Mouse (Mus musculus) heart, postnatal 0 days (tissue): ENCODE measurements around the gene Fcgbp. TPM values are rescaled to one million over a fixed set of nuclear protein-coding genes. Genes with fewer than 3 reads are reported as not detected.
A peak's percentile ranks its signal among the peaks of the same experiment; 100 is the strongest.
"Not testable (repeated sequence)": the region's sequence is repeated elsewhere in the genome, so short reads cannot be mapped to it uniquely, and the experiment has no call there.

ENCODE experiments used
- ATAC-seq: fragments of 200-750 bp; cut with Nextera tagmentation; 2 replicates; pipeline ENCODE4 v1.8.0; 2017; ENCODE audit warnings: low read depth, moderate number of reproducible peaks, moderate library complexity; ENCODE audit not compliant: insufficient read depth
- DNase-seq: peaks from one replicate; pipeline ENCODE4 v3.0.0-alpha.2; 2016; ENCODE audit warnings: low spot score
- H3K27ac ChIP-seq: fragments of 300-500 bp; sonication (generic); 2 replicates; pipeline ENCODE4 v1.5.1; 2014; ENCODE audit warnings: low read depth, mild to moderate bottlenecking
- H3K27me3 ChIP-seq: fragments of 300-500 bp; sonication (generic); 2 replicates; pipeline ENCODE4 v1.6.1; 2014; ENCODE audit warnings: low read length, mixed read lengths; ENCODE audit not compliant: control insufficient read depth, insufficient read depth
- H3K36me3 ChIP-seq: fragments of 300-500 bp; sonication (generic); replicated peaks from 2 replicates; pipeline ENCODE4 v1.6.1; 2014; ENCODE audit warnings: low read length, mixed read lengths; ENCODE audit not compliant: control insufficient read depth, insufficient read depth
- H3K4me1 ChIP-seq: fragments of 300-500 bp; sonication (generic); 2 replicates; pipeline ENCODE4 v1.6.1; 2014; ENCODE audit warnings: antibody characterized with exemption; ENCODE audit not compliant: control insufficient read depth, insufficient read depth
- H3K4me2 ChIP-seq: fragments of 300-500 bp; sonication (generic); 2 replicates; pipeline ENCODE4 v1.6.1; 2014; ENCODE audit warnings: low read depth, mild to moderate bottlenecking, low read length, moderate library complexity
- H3K4me3 ChIP-seq: fragments of 300-500 bp; sonication (generic); 2 replicates; pipeline ENCODE4 v1.5.1; 2014; ENCODE audit warnings: low read depth, low read length
- H3K9ac ChIP-seq: fragments of 300-500 bp; sonication (generic); replicated peaks from 2 replicates; pipeline ENCODE4 v1.6.1; 2014; ENCODE audit warnings: low read depth, low read length, mixed read lengths
- H3K9me3 ChIP-seq: fragments of 300-500 bp; sonication (generic); replicated peaks from 2 replicates; pipeline ENCODE4 v1.6.1; 2016; ENCODE audit warnings: low read length; ENCODE audit not compliant: control insufficient read depth
- CTCF ChIP-seq: IDR thresholded peaks from 2 replicates; pipeline ENCODE4 v1.5.1; 2016; ENCODE audit warnings: antibody characterized with exemption, control low read depth, low read depth
- EP300 ChIP-seq: IDR thresholded peaks from 2 replicates; pipeline ENCODE4 v1.6.1; 2016; ENCODE audit warnings: antibody characterized with exemption, low read depth
- WGBS: fragments of 180-500 bp; shearing (Covaris S2); extraction: QIAGEN DNeasy Blood & Tissue Kit; methylation state at CpG from one replicate; pipeline ENCODE4 v1.1.7; 2014; 5-methylcytosine and 5-hydroxymethylcytosine counted together
- polyA plus RNA-seq: library from polyadenylated mRNA; unstranded; fragments of >200 nt; fragmentation: Nextera tagmentation; extraction: Ambion mirVana; gene quantifications from 2 replicates; pipeline ENCODE4 v1.2.1, GENCODE M21; 2015
- total RNA-seq: library from RNA; depleted of rRNA; stranded (reverse); fragments of >200 nt; gene quantifications from 2 replicates; pipeline ENCODE4 v1.2.3, GENCODE M21; 2014; ENCODE audit warnings: low replicate concordance

Fcgbp gene
- total and polyA plus RNA-seq, 2 experiments from 2014 or later = not detected

DNA sequence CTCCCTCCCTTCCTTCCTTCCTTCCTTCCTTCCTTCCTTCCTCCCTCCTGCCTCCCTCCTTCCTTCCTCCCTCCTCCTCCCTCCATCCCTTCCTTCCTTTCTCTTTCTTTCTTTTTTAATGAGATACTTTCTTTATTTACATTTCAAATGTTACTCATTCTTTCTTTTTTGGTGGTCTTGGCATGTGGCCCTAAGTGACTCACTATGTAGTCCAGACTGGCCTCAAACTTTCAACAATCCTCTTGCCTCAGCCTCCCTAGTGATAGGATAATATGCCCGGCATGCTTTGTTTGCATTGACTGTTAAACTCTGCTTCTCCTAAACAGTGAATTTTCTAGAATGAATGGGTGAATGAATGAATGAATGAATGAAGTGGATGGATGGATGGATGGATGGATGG, 78.8 kb downstream of the Fcgbp start:
- no peak overlapping the region for H3K9ac ChIP-seq
- H3K27me3 ChIP-seq = 0 out of 2 replicates have a peak, but pooled peaks cover 8% of the 10 kb centered on the region
- no peak for ATAC-seq
- no peak overlapping the region for H3K4me3 ChIP-seq
- H3K4me1 ChIP-seq = no peaks in the 10 kb centered on the region
- 82% methylated on average over 1 of the region's 1 CpGs for WGBS
- H3K36me3 ChIP-seq = no peaks in the 10 kb centered on the region
- no peaks in the 10 kb centered on the region for H3K9me3 ChIP-seq
- no peak overlapping the region for H3K4me2 ChIP-seq
- no peak for DNase-seq
- H3K27ac ChIP-seq = no peak overlapping the region
- no peak for TF ChIP-seq EP300
- no peak for TF ChIP-seq CTCF

DNA sequence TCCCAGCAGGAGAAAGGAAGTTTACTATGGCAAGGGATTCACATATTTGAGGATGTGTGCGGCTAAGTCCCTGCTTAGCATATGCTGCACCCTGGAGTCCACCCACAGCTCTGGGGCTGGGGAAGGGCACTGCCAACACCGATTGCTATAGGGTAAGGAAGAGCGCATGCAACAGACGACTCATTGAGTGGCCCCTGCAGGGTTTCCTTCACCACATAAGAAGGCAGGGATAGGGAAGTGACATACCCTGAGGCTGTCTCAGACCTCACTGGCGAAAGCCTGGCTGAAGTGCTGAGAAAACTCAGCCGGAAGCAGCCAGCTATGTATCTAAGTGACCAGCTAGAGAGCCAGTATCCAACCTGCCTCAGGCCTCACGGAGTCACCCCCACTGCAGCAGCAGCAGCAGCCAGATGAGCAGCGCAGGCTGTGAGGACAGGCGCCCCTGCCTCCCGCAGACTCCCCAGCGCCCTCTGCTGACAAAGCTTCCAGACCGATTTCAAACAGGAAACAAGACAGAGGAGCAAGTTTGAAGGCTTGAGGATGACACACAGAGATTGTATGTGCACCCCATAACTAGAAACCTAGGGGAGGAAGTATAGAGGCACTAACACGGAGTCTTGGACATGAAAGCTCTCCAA, 80.7 kb downstream of the Fcgbp start:
- Histone ChIP-seq H3K4me1 (no peaks in the 10 kb centered on the region), H3K27me3 (0 out of 2 replicates have a peak, but pooled peaks cover 8% of the 10 kb centered on the region), H3K27ac (no peak overlapping the region), H3K36me3 (no peaks in the 10 kb centered on the region), H3K4me3 (no peak overlapping the region), H3K9ac (no peak overlapping the region), H3K4me2 (no peak overlapping the region), H3K9me3 (no peaks in the 10 kb centered on the region)
- DNase-seq = peak; percentile 5
- no peak for TF ChIP-seq EP300
- TF ChIP-seq CTCF = peak; percentile 47
- no peak for ATAC-seq
- 11% methylated on average over 13 of the region's 13 CpGs for WGBS

DNA sequence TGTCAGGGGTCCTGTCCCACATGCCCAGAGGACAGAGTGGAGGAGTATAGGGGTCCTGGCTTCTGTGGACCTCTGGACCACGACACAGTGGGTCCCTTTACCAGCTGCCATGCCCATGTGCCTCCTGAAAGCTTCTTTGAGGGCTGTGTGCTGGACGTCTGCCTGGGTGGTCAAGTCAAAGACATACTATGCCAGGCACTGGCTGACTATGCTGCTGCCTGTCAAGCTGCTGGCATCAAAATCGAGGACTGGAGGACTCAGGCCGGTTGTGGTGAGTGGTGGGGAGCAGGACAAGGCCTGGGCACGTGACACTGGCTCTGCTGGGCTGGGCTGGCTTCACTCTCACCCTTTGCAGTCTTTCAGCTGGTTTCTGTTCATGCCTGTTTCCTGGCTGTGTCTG, 82.6 kb downstream of the Fcgbp start:
- H3K9me3 ChIP-seq, H3K27me3 ChIP-seq, H3K4me2 ChIP-seq, H3K9ac ChIP-seq, H3K4me1 ChIP-seq, H3K27ac ChIP-seq, H3K36me3 ChIP-seq, H3K4me3 ChIP-seq, ATAC-seq, DNase-seq: not testable (repeated sequence)
- WGBS = 39% methylated on average over 5 of the region's 5 CpGs

DNA sequence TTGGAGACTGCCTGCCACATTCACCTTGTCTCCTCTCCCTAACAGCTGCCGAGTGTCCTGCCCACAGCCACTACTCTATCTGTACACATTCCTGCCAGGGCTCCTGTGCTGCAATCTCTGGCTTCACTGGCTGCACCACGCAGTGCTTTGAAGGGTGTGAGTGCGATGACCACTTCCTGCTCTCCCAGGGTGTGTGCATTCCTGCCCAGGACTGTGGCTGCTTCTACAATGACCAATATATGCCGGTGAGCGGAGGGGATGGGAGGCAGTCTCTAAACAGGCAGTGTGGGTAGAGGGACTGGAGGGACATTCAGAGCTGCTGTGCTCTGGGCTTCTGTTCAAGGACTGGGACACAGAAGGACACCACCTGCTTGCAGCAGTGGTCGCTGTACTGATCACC, 88.3 kb downstream of the Fcgbp start:
- WGBS = 26% methylated on average over 6 of the region's 6 CpGs
- DNase-seq (no peak), ATAC-seq (no peak)
- Histone ChIP-seq H3K36me3 (no peaks in the 10 kb centered on the region), H3K9ac (no peak overlapping the region), H3K9me3 (no peaks in the 10 kb centered on the region), H3K27me3 (no peaks in the 10 kb centered on the region), H3K27ac (no peak overlapping the region), H3K4me1 (no peaks in the 10 kb centered on the region), H3K4me3 (no peak overlapping the region), H3K4me2 (no peak overlapping the region)
- TF ChIP-seq EP300 (no peak), CTCF (no peak)

DNA sequence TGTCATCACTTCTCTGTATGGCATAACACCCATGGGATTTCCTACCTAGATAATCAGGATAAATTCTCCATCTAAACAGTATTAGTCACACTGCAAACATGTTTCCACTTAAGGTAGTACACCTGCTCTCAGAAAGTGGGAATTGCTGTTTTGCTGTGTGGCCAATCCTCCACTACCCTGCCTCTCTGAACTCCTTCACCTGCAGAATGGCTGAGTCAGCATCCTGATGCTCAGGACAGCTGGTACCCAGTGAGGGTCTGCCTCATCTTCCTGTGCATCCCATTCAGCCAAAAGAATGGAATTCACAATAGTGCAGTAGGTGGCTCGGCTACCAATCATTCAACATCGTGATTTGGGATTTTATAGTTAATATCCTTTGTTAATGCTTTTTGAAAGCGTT, 88.9 kb downstream of the Fcgbp start:
- TF ChIP-seq EP300 (no peak), CTCF (no peak)
- Histone ChIP-seq H3K9ac (no peak overlapping the region), H3K4me1 (no peaks in the 10 kb centered on the region), H3K4me3 (no peak overlapping the region), H3K27ac (no peak overlapping the region), H3K27me3 (no peaks in the 10 kb centered on the region), H3K4me2 (no peak overlapping the region), H3K9me3 (no peaks in the 10 kb centered on the region), H3K36me3 (no peaks in the 10 kb centered on the region)
- DNase-seq = no peak
- ATAC-seq = no peak
- 65% methylated on average over 3 of the region's 3 CpGs for WGBS

DNA sequence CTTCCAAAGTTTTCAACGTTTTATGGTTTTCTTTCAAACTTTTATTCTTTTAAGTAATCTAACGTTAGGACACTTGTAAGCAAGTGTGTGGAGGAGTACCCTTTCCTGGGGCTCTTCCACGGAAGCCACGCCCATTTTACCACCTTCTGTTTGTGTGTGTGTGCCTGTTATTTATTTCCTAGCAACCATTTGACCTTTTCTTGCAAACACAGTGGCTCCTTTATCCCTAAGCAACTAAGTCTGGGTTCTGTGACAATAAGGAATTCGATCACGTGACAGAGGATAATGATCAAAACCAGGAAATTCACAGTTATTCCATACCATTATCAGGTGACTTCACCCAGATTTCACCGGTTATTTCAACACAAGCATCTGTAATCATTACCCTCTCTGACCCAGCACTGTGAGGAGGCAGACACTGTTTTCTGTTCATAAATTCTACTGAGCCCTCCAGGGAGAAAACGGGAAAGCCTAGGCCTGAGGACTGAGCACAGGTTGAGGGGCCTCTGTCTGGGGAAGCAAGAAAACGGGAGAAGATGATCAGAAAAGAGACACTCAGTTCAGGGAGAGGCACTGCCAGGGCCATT, 90.2 kb downstream of the Fcgbp start:
- Histone ChIP-seq H3K27me3 (no peaks in the 10 kb centered on the region), H3K4me2 (no peak overlapping the region), H3K4me3 (no peak overlapping the region), H3K36me3 (no peaks in the 10 kb centered on the region), H3K9me3 (no peaks in the 10 kb centered on the region), H3K4me1 (no peaks in the 10 kb centered on the region), H3K27ac (no peak overlapping the region), H3K9ac (no peak overlapping the region)
- TF ChIP-seq EP300 = no peak
- no peak for TF ChIP-seq CTCF
- 53% methylated on average over 9 of the region's 9 CpGs for WGBS
- DNase-seq = no peak
- no peak for ATAC-seq
